Mouse (Mus musculus): Measurements from ENCODE around the gene Gm45785. TPM values are rescaled to one million over a fixed set of nuclear protein-coding genes. Genes with fewer than 3 reads are reported as not detected.

Gene Gm45785
- polyA plus RNA-seq, 1 experiment from 2014 or later = not detected

- H3K4me3 ChIP-seq (ENCODE audit: low read length) = no peak overlapping the region
- no peaks in the 10 kb centered on the region for H3K27me3 ChIP-seq (ENCODE audit: control insufficient read depth, insufficient read depth, low read depth, low read length)
- no peaks in the 10 kb centered on the region for H3K4me1 ChIP-seq (replicated peaks; ENCODE audit: control insufficient read depth, insufficient read depth, low read length)
- no peak overlapping the region for H3K9ac ChIP-seq (ENCODE audit: low read length)
- no peaks in the 10 kb centered on the region for H3K36me3 ChIP-seq (ENCODE audit: control insufficient read depth, insufficient read depth, low read length)
- no peak for ATAC-seq (ENCODE audit: low read depth)
- H3K9me3 ChIP-seq (ENCODE audit: control insufficient read depth, low read length) = no peaks in the 10 kb centered on the region
- no peak overlapping the region for H3K4me2 ChIP-seq (ENCODE audit: low read depth, low read length)
- 80% methylated on average over 7 of the region's 7 CpGs for WGBS
- no peak overlapping the region for H3K27ac ChIP-seq (ENCODE audit: low read length)
Measured at GRCm38 (mm10) chr7:140788053-140788435, 68.1 kb downstream of the Gm45785 start.

- no peaks in the 10 kb centered on the region for H3K36me3 ChIP-seq (ENCODE audit: control insufficient read depth, insufficient read depth, low read length)
- no peaks in the 10 kb centered on the region for H3K4me1 ChIP-seq (replicated peaks; ENCODE audit: control insufficient read depth, insufficient read depth, low read length)
- WGBS = 71% methylated on average over 33 of the region's 33 CpGs
- H3K27me3 ChIP-seq (ENCODE audit: control insufficient read depth, insufficient read depth, low read depth, low read length) = no peaks in the 10 kb centered on the region
- H3K4me2 ChIP-seq (ENCODE audit: low read depth, low read length) = no peak within 1 kb of the TSS
- no peak within 1 kb of the TSS for H3K4me3 ChIP-seq (ENCODE audit: low read length)
- no peak within 1 kb of the TSS for H3K9ac ChIP-seq (ENCODE audit: low read length)
- no peaks in the 10 kb centered on the region for H3K9me3 ChIP-seq (ENCODE audit: control insufficient read depth, low read length)
- H3K27ac ChIP-seq (ENCODE audit: low read length) = no peak within 1 kb of the TSS
- no peak for ATAC-seq (ENCODE audit: low read depth)
Measured at GRCm38 (mm10) chr7:140787406-140788052, 68.6 kb downstream of the Gm45785 start, which contains the start of gene Syce1. Syce1 (minus strand) TSS chr7:140787852.

- ATAC-seq (ENCODE audit: low read depth) = no peak
- no peaks in the 10 kb centered on the region for H3K9me3 ChIP-seq (ENCODE audit: control insufficient read depth, low read length)
- no peak overlapping the region for H3K27ac ChIP-seq (ENCODE audit: low read length)
- H3K4me2 ChIP-seq (ENCODE audit: low read depth, low read length) = no peak overlapping the region
- no peak overlapping the region for H3K9ac ChIP-seq (ENCODE audit: low read length)
- no peaks in the 10 kb centered on the region for H3K27me3 ChIP-seq (ENCODE audit: control insufficient read depth, insufficient read depth, low read depth, low read length)
- no peaks in the 10 kb centered on the region for H3K4me1 ChIP-seq (replicated peaks; ENCODE audit: control insufficient read depth, insufficient read depth, low read length)
- no peak overlapping the region for H3K4me3 ChIP-seq (ENCODE audit: low read length)
- H3K36me3 ChIP-seq (ENCODE audit: control insufficient read depth, insufficient read depth, low read length) = no peaks in the 10 kb centered on the region
- WGBS = 66% methylated on average over 4 of the region's 4 CpGs
Measured at GRCm38 (mm10) chr7:140780548-140780947, 75.6 kb downstream of the Gm45785 start.

Other genes with a start within 250 kb of the Gm45785 start
- gene Olfr61, start 227.4 kb downstream of the Gm45785 start, polyA plus RNA-seq (2015; fragmentation: Nextera tagmentation; extraction: Ambion mirVana) = not detected in 2 replicates
- not detected in 2 replicates for gene Olfr53, start 209.9 kb downstream of the Gm45785 start, polyA plus RNA-seq (2015; fragmentation: Nextera tagmentation; extraction: Ambion mirVana)
- not detected in 2 replicates for gene Olfr539, start 196.4 kb downstream of the Gm45785 start, polyA plus RNA-seq (2015; fragmentation: Nextera tagmentation; extraction: Ambion mirVana)
- not detected in 2 replicates for gene Olfr45, start 174.4 kb downstream of the Gm45785 start, polyA plus RNA-seq (2015; fragmentation: Nextera tagmentation; extraction: Ambion mirVana)
- not detected in 2 replicates for gene Olfr541, start 159.1 kb downstream of the Gm45785 start, polyA plus RNA-seq (2015; fragmentation: Nextera tagmentation; extraction: Ambion mirVana)
- gene Cyp2e1, start 92.6 kb downstream of the Gm45785 start, polyA plus RNA-seq (2015; fragmentation: Nextera tagmentation; extraction: Ambion mirVana) = 0.43 and 0.63 TPM in 2 replicates
- 0.24 and 0.40 TPM in 2 replicates for gene Syce1, start 68.5 kb downstream of the Gm45785 start, polyA plus RNA-seq (2015; fragmentation: Nextera tagmentation; extraction: Ambion mirVana)
- gene Zfp941, start 34.2 kb downstream of the Gm45785 start, polyA plus RNA-seq (2015; fragmentation: Nextera tagmentation; extraction: Ambion mirVana) = 0.38 and 0.74 TPM in 2 replicates
- gene Urah, start 21.3 kb downstream of the Gm45785 start, polyA plus RNA-seq (2015; fragmentation: Nextera tagmentation; extraction: Ambion mirVana) = 5.5 and 9.7 TPM in 2 replicates
- 0.39 TPM in 1 of 2 replicates, not detected in the other for gene Scgb1c1, start 10.8 kb downstream of the Gm45785 start, polyA plus RNA-seq (2015; fragmentation: Nextera tagmentation; extraction: Ambion mirVana)
- not detected in 2 replicates for gene Odf3, start 8.5 kb downstream of the Gm45785 start, polyA plus RNA-seq (2015; fragmentation: Nextera tagmentation; extraction: Ambion mirVana)
- 59.0 and 64.3 TPM in 2 replicates for gene Ric8a, start 626 bp upstream of the Gm45785 start, polyA plus RNA-seq (2015; fragmentation: Nextera tagmentation; extraction: Ambion mirVana)
- 40.3 and 44.2 TPM in 2 replicates for gene Bet1l, start 1.2 kb upstream of the Gm45785 start, polyA plus RNA-seq (2015; fragmentation: Nextera tagmentation; extraction: Ambion mirVana)
- 211 and 213 TPM in 2 replicates for gene Psmd13, start 25.6 kb upstream of the Gm45785 start, polyA plus RNA-seq (2015; fragmentation: Nextera tagmentation; extraction: Ambion mirVana)
- 23.5 and 25.4 TPM in 2 replicates for gene Sirt3, start 26.0 kb upstream of the Gm45785 start, polyA plus RNA-seq (2015; fragmentation: Nextera tagmentation; extraction: Ambion mirVana)
- 10.0 and 14.1 TPM in 2 replicates for gene Cox8b, start 44.1 kb upstream of the Gm45785 start, polyA plus RNA-seq (2015; fragmentation: Nextera tagmentation; extraction: Ambion mirVana)
- 0.16 and 0.88 TPM in 2 replicates for gene Nlrp6, start 64.6 kb upstream of the Gm45785 start, polyA plus RNA-seq (2015; fragmentation: Nextera tagmentation; extraction: Ambion mirVana)
- 20.5 and 23.4 TPM in 2 replicates for gene Pgghg, start 85.1 kb upstream of the Gm45785 start, polyA plus RNA-seq (2015; fragmentation: Nextera tagmentation; extraction: Ambion mirVana)
- 2.8 and 6.6 TPM in 2 replicates for gene Ifitm5, start 94.0 kb upstream of the Gm45785 start, polyA plus RNA-seq (2015; fragmentation: Nextera tagmentation; extraction: Ambion mirVana)
- gene Gm45717, start 99.6 kb upstream of the Gm45785 start, polyA plus RNA-seq (2015; fragmentation: Nextera tagmentation; extraction: Ambion mirVana) = 0.67 TPM in 1 of 2 replicates, not detected in the other
- 949 and 984 TPM in 2 replicates for gene Ifitm2, start 99.7 kb upstream of the Gm45785 start, polyA plus RNA-seq (2015; fragmentation: Nextera tagmentation; extraction: Ambion mirVana)
- 38.8 and 49.1 TPM in 2 replicates for gene Ifitm1, start 110.9 kb upstream of the Gm45785 start, polyA plus RNA-seq (2015; fragmentation: Nextera tagmentation; extraction: Ambion mirVana)
- gene Ifitm3, start 154.4 kb upstream of the Gm45785 start, polyA plus RNA-seq (2015; fragmentation: Nextera tagmentation; extraction: Ambion mirVana) = 262 and 316 TPM in 2 replicates
- 1.5 and 1.8 TPM in 2 replicates for gene Ifitm6, start 161.6 kb upstream of the Gm45785 start, polyA plus RNA-seq (2015; fragmentation: Nextera tagmentation; extraction: Ambion mirVana)
- not detected in 2 replicates for gene Gm17387, start 172.8 kb upstream of the Gm45785 start, polyA plus RNA-seq (2015; fragmentation: Nextera tagmentation; extraction: Ambion mirVana)
- 3.2 and 3.8 TPM in 2 replicates for gene B4galnt4, start 204.8 kb upstream of the Gm45785 start, polyA plus RNA-seq (2015; fragmentation: Nextera tagmentation; extraction: Ambion mirVana)
- gene Pkp3, start 221.9 kb upstream of the Gm45785 start, polyA plus RNA-seq (2015; fragmentation: Nextera tagmentation; extraction: Ambion mirVana) = 16.6 and 18.5 TPM in 2 replicates
- 17.7 and 20.4 TPM in 2 replicates for gene Sigirr, start 244.2 kb upstream of the Gm45785 start, polyA plus RNA-seq (2015; fragmentation: Nextera tagmentation; extraction: Ambion mirVana)

Data from lung, embryonic 16.5 days (tissue).